In the genomic region with DNA sequence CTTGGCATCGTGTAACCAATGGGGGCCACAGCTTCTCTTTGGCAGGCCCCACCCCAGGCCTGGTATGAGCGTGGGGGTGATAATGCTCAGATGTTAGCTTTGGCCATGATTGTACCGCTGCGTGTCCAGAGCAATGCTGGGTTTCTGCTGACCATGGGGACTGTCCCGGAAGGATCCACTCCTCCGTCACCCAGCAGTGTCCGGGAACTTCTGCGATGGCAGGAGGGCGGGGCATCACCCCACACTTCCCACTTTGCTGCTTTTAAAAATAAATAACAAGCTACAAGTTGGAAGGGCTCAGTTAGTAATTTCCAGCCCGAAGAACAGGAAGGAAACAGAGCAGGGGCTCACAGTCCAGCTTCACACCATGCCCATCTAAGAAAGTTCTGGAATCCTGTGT, we compare ENCODE assay signal across 17 mouse cellular contexts.
DNase-seq lines count a peak whose midpoint lies in the region; ATAC-seq and TF ChIP-seq lines count a peak whose summit lies in the region.
"Had no signal": no experiment of that assay in that cellular context is flagged by ENCODE, and none has a peak within 500 bp of the region (broad histone marks: within the 10 kb centered on the region; RNA-seq: fewer than 3 reads in every experiment).

No protein-coding gene starts in this region.

- H3K4me3 ChIP-seq in kidney, postnatal 0 days (replicated peaks; ENCODE audit: low read depth, low read length), result no peak overlapping the region
- no peak overlapping the region for H3K4me3 ChIP-seq in bone marrow, adult 2 months (replicated peaks; ENCODE audit: control insufficient read depth, low read depth, low read length)
- H3K4me3 ChIP-seq: forebrain, embryonic 13.5 days; hindbrain, embryonic 13.5 days; limb, embryonic 15.5 days; neural tube, embryonic 12.5 days had no signal

- no peaks in the 10 kb centered on the region for H3K36me3 ChIP-seq in kidney, postnatal 0 days (ENCODE audit: insufficient read depth, low read length)
- H3K36me3 ChIP-seq: hindbrain, embryonic 13.5 days; limb, embryonic 15.5 days; neural tube, embryonic 12.5 days had no signal

- H3K27ac ChIP-seq in kidney, postnatal 0 days, result 0 out of 2 replicates have a peak overlapping the region, but pooled peaks have one; percentile 13
- H3K27ac ChIP-seq in bone marrow, adult 2 months (ENCODE audit: control insufficient read depth, insufficient read depth, low read depth, low read length, poor library complexity), result peak overlapping the region; percentile 20; the same call in 1 of the 2 replicates
- H3K27ac ChIP-seq: forebrain, embryonic 13.5 days; hindbrain, embryonic 13.5 days; limb, embryonic 15.5 days; neural tube, embryonic 12.5 days had no signal

- WGBS in kidney, postnatal 0 days, result 76% methylated on average over 10 of the region's 10 CpGs
- 35% methylated on average over 10 of the region's 10 CpGs for WGBS in bone marrow, adult 2 months

- no peak overlapping the region for H3K9ac ChIP-seq in kidney, postnatal 0 days (ENCODE audit: low read depth, low read length)
- H3K9ac ChIP-seq: forebrain, embryonic 13.5 days; hindbrain, embryonic 13.5 days; limb, embryonic 15.5 days; neural tube, embryonic 12.5 days had no signal

- no peak overlapping the region for H3K4me2 ChIP-seq in kidney, postnatal 0 days (ENCODE audit: low read length)
- H3K4me2 ChIP-seq: forebrain, embryonic 13.5 days; hindbrain, embryonic 13.5 days; limb, embryonic 15.5 days; neural tube, embryonic 12.5 days had no signal

- no peaks in the 10 kb centered on the region for H3K27me3 ChIP-seq in kidney, postnatal 0 days (ENCODE audit: insufficient read depth, low read length)
- H3K27me3 ChIP-seq: forebrain, embryonic 13.5 days; hindbrain, embryonic 13.5 days; limb, embryonic 15.5 days; neural tube, embryonic 12.5 days; Patski had no signal

- peaks cover 3% of the 10 kb centered on the region; the same call in 1 of the 2 replicates for H3K4me1 ChIP-seq in kidney, postnatal 0 days (replicated peaks; ENCODE audit: insufficient read depth, low read length)
- peaks cover 2% of the 10 kb centered on the region for H3K4me1 ChIP-seq in bone marrow, adult 2 months (ENCODE audit: control insufficient read depth, insufficient read depth, low read length)
- H3K4me1 ChIP-seq: forebrain, embryonic 13.5 days; hindbrain, embryonic 13.5 days; neural tube, embryonic 12.5 days had no signal

- H3K9me3 ChIP-seq in kidney, postnatal 0 days (replicated peaks; ENCODE audit: low read length), result no peaks in the 10 kb centered on the region
- H3K9me3 ChIP-seq: forebrain, embryonic 13.5 days; hindbrain, embryonic 13.5 days; limb, embryonic 15.5 days; neural tube, embryonic 12.5 days had no signal

- no peak for ATAC-seq in kidney, postnatal 0 days (replicated peaks; ENCODE audit: low FRiP score, low read depth)
- peak; percentile 23; the same call in 1 of the 2 replicates for ATAC-seq in common myeloid progenitor, adult 5-6 weeks (replicated peaks; ENCODE audit: low read depth, poor library complexity, severe bottlenecking)
- ATAC-seq in megakaryocyte, adult 5-6 weeks (ENCODE audit: poor library complexity, severe bottlenecking), result peak; percentile 85
- ATAC-seq in CD4-positive, CD25-positive, alpha-beta regulatory T cell, adult 4 months, result no peak
- ATAC-seq: forebrain, embryonic 13.5 days; midbrain, embryonic 16.5 days; Patski had no signal

- DNase-seq in kidney, postnatal 0 days (ENCODE audit: low spot score), result no peak
- DNase-seq in kidney, adult 18-20 months, result no peak
- no peak for DNase-seq in layer of hippocampus, adult 11-12 months (ENCODE audit: low spot score)
- DNase-seq: adrenal gland, postnatal 25 days; cerebellum, postnatal 10 days; right cerebral cortex, postnatal 25 days; thymus, postnatal 36 days had no signal

- TF ChIP-seq CTCF in kidney, postnatal 0 days (IDR thresholded peaks at IDR 0.05; ENCODE audit: low read depth), result no peak
- TF ChIP-seq CTCF in bone marrow, adult 2 months (IDR thresholded peaks at IDR 0.05; ENCODE audit: control insufficient read depth, insufficient read depth, low read length), result no peak

- no peak for TF ChIP-seq POLR2A in bone marrow, adult 2 months (IDR thresholded peaks at IDR 0.05; ENCODE audit: borderline replicate concordance, control insufficient read depth, low read depth, low read length)

Comparison
In these comparisons a context has a peak if more than half of its experiments do, and no peak if none do; other contexts are left out.
1. ATAC-seq: peak in common myeloid progenitor, adult 5-6 weeks (single experiment) and megakaryocyte, adult 5-6 weeks (single experiment); none in kidney, postnatal 0 days (single experiment) and CD4-positive, CD25-positive, alpha-beta regulatory T cell, adult 4 months (single experiment).